Mouse (Mus musculus): Measurements from ENCODE around the gene Dolpp1. TPM values are rescaled to one million over a fixed set of nuclear protein-coding genes. Genes with fewer than 3 reads are reported as not detected.

The Dolpp1 gene
- total and polyA plus RNA-seq, 3 experiments, result 17.9 to 22.3 (median 19.2) TPM

GRCm38 (mm10) chr2:30448371-30448770 lies 56.3 kb downstream of the Dolpp1 start:
- H3K79me2 ChIP-seq (replicated peaks; ENCODE audit: control insufficient read depth, extremely low read depth, insufficient read depth, poor library complexity, severe bottlenecking), result no peaks in the 10 kb centered on the region
- H3K27me3 ChIP-seq (replicated peaks), result no peaks in the 10 kb centered on the region
- in situ Hi-C loops (cut with MboI; ENCODE audit: low pct_ligation_motif_present, low pct_unique_long_range_greater_than_20kb, low sequenced_read_pairs), result no loop called here
- H3K9ac ChIP-seq (ENCODE audit: insufficient read depth, low read depth), result no peak overlapping the region
- H3K9me3 ChIP-seq (replicated peaks; ENCODE audit: low read length), result peaks cover 20% of the 10 kb centered on the region
- H3K4me2 ChIP-seq (ENCODE audit: insufficient read depth, low read depth, poor library complexity, severe bottlenecking), result no peak overlapping the region
- no peak for DNase-seq (ENCODE audit: extremely low read depth)
- H3K27ac ChIP-seq (ENCODE audit: insufficient read depth, low read depth), result no peak overlapping the region
- TF ChIP-seq USF2 (conservative IDR thresholded peaks at IDR 0.05; ENCODE audit: low read depth, low read length) (no peak), ETS1 (conservative IDR thresholded peaks at IDR 0.05; ENCODE audit: low read depth, low read length) (no peak), ZKSCAN1 (IDR thresholded peaks at IDR 0.05; ENCODE audit: borderline replicate concordance, low read depth, low read length) (no peak), NRF1 (IDR thresholded peaks at IDR 0.05; ENCODE audit: low read depth, low read length) (no peak), MXI1 (IDR thresholded peaks at IDR 0.05; ENCODE audit: low read depth, low read length) (no peak), E2F4 (IDR thresholded peaks at IDR 0.05; ENCODE audit: insufficient replicate concordance, low read depth, low read length) (no peak), KAT2A (IDR thresholded peaks at IDR 0.05; ENCODE audit: insufficient replicate concordance, low read length) (no peak), ZMIZ1 (IDR thresholded peaks at IDR 0.05; ENCODE audit: low read depth, low read length) (no peak), ZC3H11A (IDR thresholded peaks at IDR 0.05; ENCODE audit: low read depth, low read length) (no peak), TBP (conservative IDR thresholded peaks at IDR 0.05; ENCODE audit: low read depth, low read length) (no peak), GABPA (IDR thresholded peaks at IDR 0.05; ENCODE audit: insufficient replicate concordance, low read depth, low read length) (no peak), MEF2A (IDR thresholded peaks at IDR 0.05; ENCODE audit: borderline replicate concordance, low read depth, low read length) (no peak), HCFC1 (IDR thresholded peaks at IDR 0.05; ENCODE audit: low read depth, low read length) (no peak), MYC (IDR thresholded peaks at IDR 0.05; ENCODE audit: low read depth, low read length) (no peak), RAD21 (IDR thresholded peaks at IDR 0.05; ENCODE audit: low read depth, low read length) (no peak), JUN (IDR thresholded peaks at IDR 0.05; ENCODE audit: insufficient read depth, low read depth, low read length) (no peak), MAFK (IDR thresholded peaks at IDR 0.05; ENCODE audit: insufficient replicate concordance, low read length) (no peak), MAZ (IDR thresholded peaks at IDR 0.05; ENCODE audit: low read depth, low read length) (no peak), SMC3 (IDR thresholded peaks at IDR 0.05; ENCODE audit: low read depth, low read length) (no peak), POLR2AphosphoS2 (IDR thresholded peaks at IDR 0.05; ENCODE audit: low read depth, low read length) (no peak)
- no peak overlapping the region for H3K4me3 ChIP-seq (replicated peaks in 1 of 3; ENCODE audit: low read depth in 2 of 3, low read length in 2 of 3, poor library complexity in 1 of 3)
- peaks cover 24 to 66% of the 10 kb centered on the region in 2 experiments for H3K4me1 ChIP-seq (ENCODE audit: control insufficient read depth in 1 of 2, insufficient read depth in 2 of 2)
- dilution Hi-C loops (cut with MboI; ENCODE audit: extremely low pct_ligation_motif_present, extremely low pct_unique_long_range_greater_than_20kb, low sequenced_read_pairs), result no loop called here
- peaks cover 29 to 87% of the 10 kb centered on the region in 2 experiments for H3K36me3 ChIP-seq (replicated peaks in 1 of 2; ENCODE audit: control insufficient read depth in 1 of 2, insufficient read depth in 1 of 2, low read length in 1 of 2)

Other genes with a start within 250 kb of the Dolpp1 start
- gene Endog, start 220.8 kb upstream of the Dolpp1 start, total RNA-seq (2012; rRNA removed), result 9.2 and 9.7 TPM in 2 replicates
- gene Endog, start 220.8 kb upstream of the Dolpp1 start, total RNA-seq (2014; rRNA removed), result 0.23 TPM in 1 of 2 replicates, not detected in the other
- not detected in 2 replicates for gene Endog, start 220.8 kb upstream of the Dolpp1 start, polyA plus RNA-seq (2012; ENCODE audit: insufficient read length, low read depth)
- gene Spout1, start 213.8 kb upstream of the Dolpp1 start, total RNA-seq (2012; rRNA removed), result 49.2 and 56.7 TPM in 2 replicates
- 34.8 and 38.4 TPM in 2 replicates for gene Spout1, start 213.8 kb upstream of the Dolpp1 start, total RNA-seq (2014; rRNA removed)
- 62.3 and 63.7 TPM in 2 replicates for gene Spout1, start 213.8 kb upstream of the Dolpp1 start, polyA plus RNA-seq (2012; ENCODE audit: insufficient read length, low read depth)
- gene Kyat1, start 186.4 kb upstream of the Dolpp1 start, total RNA-seq (2012; rRNA removed), result 5.3 and 7.0 TPM in 2 replicates
- 5.0 and 5.5 TPM in 2 replicates for gene Kyat1, start 186.4 kb upstream of the Dolpp1 start, total RNA-seq (2014; rRNA removed)
- 5.2 and 5.4 TPM in 2 replicates for gene Kyat1, start 186.4 kb upstream of the Dolpp1 start, polyA plus RNA-seq (2012; ENCODE audit: insufficient read length, low read depth)
- 2.8 and 3.1 TPM in 2 replicates for gene Lrrc8a, start 154.5 kb upstream of the Dolpp1 start, total RNA-seq (2012; rRNA removed)
- gene Lrrc8a, start 154.5 kb upstream of the Dolpp1 start, total RNA-seq (2014; rRNA removed), result 1.1 and 1.8 TPM in 2 replicates
- 1.2 and 1.4 TPM in 2 replicates for gene Lrrc8a, start 154.5 kb upstream of the Dolpp1 start, polyA plus RNA-seq (2012; ENCODE audit: insufficient read length, low read depth)
- 0.46 and 0.64 TPM in 2 replicates for gene Gm28035, start 151.7 kb upstream of the Dolpp1 start, total RNA-seq (2012; rRNA removed)
- 0.27 TPM in 2 replicates for gene Gm28035, start 151.7 kb upstream of the Dolpp1 start, total RNA-seq (2014; rRNA removed)
- 0.35 and 0.36 TPM in 2 replicates for gene Gm28035, start 151.7 kb upstream of the Dolpp1 start, polyA plus RNA-seq (2012; ENCODE audit: insufficient read length, low read depth)
- 3.1 and 8.9 TPM in 2 replicates for gene Phyhd1, start 126.1 kb upstream of the Dolpp1 start, total RNA-seq (2012; rRNA removed)
- 5.7 and 7.1 TPM in 2 replicates for gene Phyhd1, start 126.1 kb upstream of the Dolpp1 start, total RNA-seq (2014; rRNA removed)
- 9.7 and 11.5 TPM in 2 replicates for gene Phyhd1, start 126.1 kb upstream of the Dolpp1 start, polyA plus RNA-seq (2012; ENCODE audit: insufficient read length, low read depth)
- not detected in 2 replicates for gene Gm28038, start 111.2 kb upstream of the Dolpp1 start, total RNA-seq (2012; rRNA removed)
- gene Gm28038, start 111.2 kb upstream of the Dolpp1 start, total RNA-seq (2014; rRNA removed), result not detected in 2 replicates
- gene Gm28038, start 111.2 kb upstream of the Dolpp1 start, polyA plus RNA-seq (2012; ENCODE audit: insufficient read length, low read depth), result 7.4 TPM in 1 of 2 replicates, not detected in the other
- gene Dolk, start 105.9 kb upstream of the Dolpp1 start, total RNA-seq (2012; rRNA removed), result 17.4 and 18.1 TPM in 2 replicates
- gene Dolk, start 105.9 kb upstream of the Dolpp1 start, total RNA-seq (2014; rRNA removed), result 11.1 and 11.6 TPM in 2 replicates
- gene Dolk, start 105.9 kb upstream of the Dolpp1 start, polyA plus RNA-seq (2012; ENCODE audit: insufficient read length, low read depth), result 10.8 and 11.8 TPM in 2 replicates
- gene Nup188, start 105.9 kb upstream of the Dolpp1 start, total RNA-seq (2012; rRNA removed), result 40.2 and 47.6 TPM in 2 replicates
- 19.7 and 20.9 TPM in 2 replicates for gene Nup188, start 105.9 kb upstream of the Dolpp1 start, total RNA-seq (2014; rRNA removed)
- 58.8 and 61.2 TPM in 2 replicates for gene Nup188, start 105.9 kb upstream of the Dolpp1 start, polyA plus RNA-seq (2012; ENCODE audit: insufficient read length, low read depth)
- gene Sh3glb2, start 32.9 kb upstream of the Dolpp1 start, total RNA-seq (2012; rRNA removed), result 42.6 and 47.8 TPM in 2 replicates
- gene Sh3glb2, start 32.9 kb upstream of the Dolpp1 start, total RNA-seq (2014; rRNA removed), result 27.2 and 34.0 TPM in 2 replicates
- gene Sh3glb2, start 32.9 kb upstream of the Dolpp1 start, polyA plus RNA-seq (2012; ENCODE audit: insufficient read length, low read depth), result 38.9 and 39.3 TPM in 2 replicates
- 11.2 and 15.0 TPM in 2 replicates for gene Miga2, start 28.0 kb upstream of the Dolpp1 start, total RNA-seq (2012; rRNA removed)
- 9.1 and 9.2 TPM in 2 replicates for gene Miga2, start 28.0 kb upstream of the Dolpp1 start, total RNA-seq (2014; rRNA removed)
- gene Miga2, start 28.0 kb upstream of the Dolpp1 start, polyA plus RNA-seq (2012; ENCODE audit: insufficient read length, low read depth), result 7.4 and 9.4 TPM in 2 replicates
- 3.6 and 4.5 TPM in 2 replicates for gene Crat, start 23.6 kb downstream of the Dolpp1 start, total RNA-seq (2012; rRNA removed)
- 1.3 and 1.7 TPM in 2 replicates for gene Crat, start 23.6 kb downstream of the Dolpp1 start, total RNA-seq (2014; rRNA removed)
- gene Crat, start 23.6 kb downstream of the Dolpp1 start, polyA plus RNA-seq (2012; ENCODE audit: insufficient read length, low read depth), result 2.8 and 4.2 TPM in 2 replicates
- gene Ptpa, start 23.8 kb downstream of the Dolpp1 start, total RNA-seq (2012; rRNA removed), result 111 and 120 TPM in 2 replicates
- gene Ptpa, start 23.8 kb downstream of the Dolpp1 start, total RNA-seq (2014; rRNA removed), result 117 and 122 TPM in 2 replicates
- gene Ptpa, start 23.8 kb downstream of the Dolpp1 start, polyA plus RNA-seq (2012; ENCODE audit: insufficient read length, low read depth), result 190 and 194 TPM in 2 replicates
- 0.98 and 1.1 TPM in 2 replicates for gene Ier5l, start 82.0 kb downstream of the Dolpp1 start, total RNA-seq (2012; rRNA removed)
- gene Ier5l, start 82.0 kb downstream of the Dolpp1 start, total RNA-seq (2014; rRNA removed), result 0.22 and 0.51 TPM in 2 replicates
- gene Ier5l, start 82.0 kb downstream of the Dolpp1 start, polyA plus RNA-seq (2012; ENCODE audit: insufficient read length, low read depth), result 0.31 and 0.33 TPM in 2 replicates
- 0.51 TPM in 1 of 2 replicates, not detected in the other for gene Cstad, start 202.8 kb downstream of the Dolpp1 start, total RNA-seq (2012; rRNA removed)
- not detected in 2 replicates for gene Cstad, start 202.8 kb downstream of the Dolpp1 start, total RNA-seq (2014; rRNA removed)
- gene Cstad, start 202.8 kb downstream of the Dolpp1 start, polyA plus RNA-seq (2012; ENCODE audit: insufficient read length, low read depth), result 0.29 TPM in 1 of 2 replicates, not detected in the other